Mouse (Mus musculus) adrenal gland, postnatal 10 days (tissue): ENCODE results near the gene Piezo1. TPM values are rescaled to one million over a fixed set of nuclear protein-coding genes. Genes with fewer than 3 reads are reported as not detected.

Source experiments
- DNase-seq: peaks from one replicate; pipeline ENCODE4 v3.0.0; 2021; ENCODE audit warnings: mixed read lengths
- total RNA-seq, 2 experiments: library from RNA; stranded (reverse); gene quantifications; 2 replicates each; pipeline ENCODE4 v1.2.3; 2021

Gene Piezo1
- total RNA-seq, 2 experiments from 2014 or later = 31.5 to 41.5 TPM

DNA sequence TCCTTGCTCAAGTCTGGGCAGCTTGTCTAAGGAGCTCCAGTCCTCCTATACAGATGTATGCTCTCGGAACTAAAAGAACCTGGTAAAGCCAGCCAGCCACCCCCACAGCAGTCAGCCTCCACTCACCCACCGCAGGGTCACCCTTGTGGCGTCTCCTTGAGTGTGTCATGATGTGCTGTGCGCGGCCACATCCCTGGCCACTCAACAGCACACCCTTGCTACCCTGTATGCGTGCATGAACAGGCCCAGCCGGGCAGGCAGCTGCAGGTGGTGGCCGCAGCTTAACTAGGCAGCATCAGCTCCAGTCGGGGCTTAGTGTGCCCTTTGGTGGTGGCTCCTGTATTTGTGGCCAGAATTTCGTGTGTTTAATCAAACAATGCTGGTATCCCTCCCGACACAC is 94.0 kb downstream of the Piezo1 start:
- no peak for DNase-seq

DNA sequence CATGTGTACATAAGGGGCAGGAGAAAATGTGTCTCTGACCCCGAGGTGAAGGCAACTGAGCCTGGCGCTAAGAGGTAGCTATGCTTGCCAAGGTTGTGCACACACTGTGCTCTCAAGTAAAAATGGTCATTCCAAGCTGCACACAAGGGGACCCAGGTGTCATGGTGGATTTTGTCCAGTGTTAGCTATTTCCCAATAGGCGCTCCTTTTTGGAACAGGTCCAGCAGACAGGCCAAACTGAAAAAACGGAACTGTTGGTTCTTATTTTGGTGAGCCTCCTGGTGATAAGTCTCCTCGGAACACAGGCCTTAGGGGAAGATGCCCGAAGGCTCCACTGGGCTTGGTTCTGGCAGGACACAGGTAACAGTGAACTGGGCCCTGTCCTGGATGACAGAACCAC is 96.7 kb downstream of the Piezo1 start:
- no peak for DNase-seq

DNA sequence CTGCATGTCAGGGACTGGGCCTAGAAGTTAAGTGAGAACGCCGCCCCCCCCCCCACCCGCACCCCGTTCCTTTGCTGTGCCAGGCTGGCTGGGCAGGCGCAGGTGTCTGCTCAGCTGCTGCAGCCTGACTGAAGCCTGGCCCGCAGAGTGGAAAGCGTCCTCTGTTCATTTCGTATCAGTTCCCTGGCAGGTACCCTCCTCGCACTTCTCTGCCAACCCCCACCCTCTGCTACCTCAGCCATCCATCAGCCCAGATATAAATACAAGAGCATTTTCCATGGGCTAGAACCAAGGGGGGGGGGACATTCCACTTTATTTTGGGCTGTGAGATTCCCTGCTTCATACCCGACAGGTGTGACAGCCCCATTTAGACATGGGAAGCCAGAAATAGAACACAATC is 99.0 kb downstream of the Piezo1 start:
- DNase-seq = no peak

DNA sequence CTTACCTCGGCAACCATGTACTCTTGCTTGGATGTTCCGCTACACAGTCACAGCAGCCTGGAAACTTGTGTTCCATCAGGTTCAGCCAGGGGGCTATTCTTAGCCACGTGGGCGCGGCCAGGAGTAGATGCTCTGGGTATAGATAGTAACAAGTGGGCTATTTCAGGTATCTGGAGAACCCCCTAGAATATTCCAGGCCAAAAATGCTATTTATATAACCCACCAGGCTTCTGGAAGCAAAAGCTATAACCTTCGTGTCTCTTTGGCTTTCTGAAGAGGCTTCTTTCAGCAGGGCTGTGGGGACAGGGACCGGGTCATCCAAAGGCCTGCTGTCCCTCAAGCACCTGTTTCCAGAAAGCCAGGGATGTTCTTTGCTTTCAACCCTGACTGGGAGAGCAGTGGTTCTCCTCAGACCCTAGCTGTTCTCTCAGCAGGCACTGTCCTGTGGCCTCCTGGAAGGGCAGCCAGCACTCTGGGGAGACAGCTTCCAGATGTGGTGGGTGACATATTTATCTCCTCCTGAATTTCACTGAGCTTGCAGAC is 99.9 kb downstream of the Piezo1 start:
- DNase-seq = no peak

- DNase-seq = no peak
Measured at GRCm38 (mm10) chr8:122445203-122445602, 105.9 kb downstream of the Piezo1 start.

DNA sequence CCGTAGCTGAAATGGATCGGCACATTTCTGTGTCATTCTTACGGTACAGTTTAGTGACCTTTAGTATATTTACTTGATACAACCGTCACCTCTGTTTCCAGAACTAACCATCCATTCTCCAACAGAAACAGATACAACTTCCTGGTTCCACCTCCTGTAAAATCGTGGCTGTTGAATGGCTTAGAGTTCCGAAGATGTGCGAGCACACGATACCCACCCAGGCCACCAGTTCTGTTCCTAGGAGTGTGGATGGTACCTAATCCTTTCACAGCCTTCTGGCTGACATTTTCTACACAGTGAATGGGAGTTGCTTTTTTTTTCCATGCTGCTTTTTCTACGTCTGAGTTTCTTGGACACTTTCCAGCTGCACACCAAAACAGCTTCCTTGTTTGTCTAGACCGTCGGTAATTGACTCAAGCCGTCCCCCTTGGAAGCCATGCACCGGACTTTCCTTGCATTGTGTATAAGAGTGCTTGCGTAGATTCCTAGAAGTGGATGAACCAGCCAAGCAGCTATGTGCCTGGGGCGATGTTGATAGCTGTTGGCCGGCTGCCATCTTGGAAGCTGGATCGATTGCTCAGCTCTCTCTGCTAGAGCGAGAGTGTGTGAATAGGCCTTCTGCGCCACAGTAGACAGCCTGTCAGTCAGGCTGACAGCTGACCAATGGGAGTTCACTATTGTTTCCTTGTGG is 106.9 kb downstream of the Piezo1 start:
- peak; percentile 87 for DNase-seq

DNA sequence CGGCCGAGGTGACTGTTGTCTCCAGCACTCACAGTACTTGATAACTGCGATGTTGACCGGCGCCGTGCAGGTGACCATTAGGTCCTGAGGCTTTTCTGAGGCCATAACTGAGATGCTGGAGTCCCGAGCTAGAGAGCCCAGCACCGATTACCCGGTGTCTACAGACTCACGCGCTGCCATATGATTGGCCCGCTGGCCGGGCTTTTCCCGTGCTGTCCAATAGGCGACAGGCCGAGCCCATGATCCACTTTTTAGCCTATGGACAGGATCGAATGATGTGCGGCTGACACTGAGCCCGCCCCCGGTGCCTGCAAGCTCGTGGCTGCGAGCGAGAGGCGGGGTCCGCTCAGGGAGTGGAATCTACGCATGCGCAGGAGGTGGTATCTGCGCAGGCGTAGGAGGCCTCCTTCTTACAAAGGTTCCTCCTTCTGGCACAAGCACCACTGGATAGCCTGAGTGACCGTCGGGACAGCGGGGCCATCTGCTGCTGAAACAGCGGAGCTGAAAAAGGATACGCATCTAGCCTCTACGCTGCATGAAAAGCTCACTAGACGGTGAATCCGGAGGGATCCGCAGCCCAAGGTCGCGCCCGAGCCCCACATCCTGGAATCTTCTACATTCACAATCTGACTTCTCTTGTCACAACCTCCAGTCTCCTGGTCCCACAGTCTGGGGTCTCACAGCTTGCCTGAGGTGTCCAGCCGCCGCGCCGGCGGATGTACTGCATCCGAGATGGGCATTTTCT is 107.7 kb downstream of the Piezo1 start, which contains the start of gene Mvd:
Gene Mvd (minus strand): TSS at position 161 of the 745 bp plus-strand sequence.
- DNase-seq = peak; percentile 98

DNA sequence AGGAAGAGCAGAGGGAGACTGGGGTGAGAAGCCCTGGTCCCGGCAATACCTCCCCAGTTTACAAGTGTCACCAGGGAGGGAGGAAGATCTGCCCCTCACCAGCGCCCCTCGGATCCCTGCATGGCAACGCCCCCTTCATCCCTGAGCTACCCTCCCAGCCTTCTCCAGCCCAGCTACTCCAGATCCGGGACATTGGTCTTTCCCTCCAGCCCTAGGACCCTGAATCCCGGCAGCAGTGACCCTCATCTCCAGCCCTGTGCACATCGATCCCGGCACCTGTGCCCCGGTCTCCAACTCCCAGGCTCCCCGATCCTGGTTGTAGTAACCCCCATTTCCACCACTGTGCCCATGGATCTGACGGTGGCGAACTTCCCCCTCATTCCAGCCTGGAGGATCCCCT is 108.3 kb downstream of the Piezo1 start:
- no peak for DNase-seq

- no peak for DNase-seq
Measured at GRCm38 (mm10) chr8:122442356-122442755, 108.8 kb downstream of the Piezo1 start.

- no peak for DNase-seq
Measured at GRCm38 (mm10) chr8:122441326-122441725, 109.8 kb downstream of the Piezo1 start.

GRCm38 (mm10) chr8:122439336-122439735 is 111.8 kb downstream of the Piezo1 start:
- no peak for DNase-seq

- no peak for DNase-seq
Measured at GRCm38 (mm10) chr8:122437708-122438331, 113.3 kb downstream of the Piezo1 start.

DNA sequence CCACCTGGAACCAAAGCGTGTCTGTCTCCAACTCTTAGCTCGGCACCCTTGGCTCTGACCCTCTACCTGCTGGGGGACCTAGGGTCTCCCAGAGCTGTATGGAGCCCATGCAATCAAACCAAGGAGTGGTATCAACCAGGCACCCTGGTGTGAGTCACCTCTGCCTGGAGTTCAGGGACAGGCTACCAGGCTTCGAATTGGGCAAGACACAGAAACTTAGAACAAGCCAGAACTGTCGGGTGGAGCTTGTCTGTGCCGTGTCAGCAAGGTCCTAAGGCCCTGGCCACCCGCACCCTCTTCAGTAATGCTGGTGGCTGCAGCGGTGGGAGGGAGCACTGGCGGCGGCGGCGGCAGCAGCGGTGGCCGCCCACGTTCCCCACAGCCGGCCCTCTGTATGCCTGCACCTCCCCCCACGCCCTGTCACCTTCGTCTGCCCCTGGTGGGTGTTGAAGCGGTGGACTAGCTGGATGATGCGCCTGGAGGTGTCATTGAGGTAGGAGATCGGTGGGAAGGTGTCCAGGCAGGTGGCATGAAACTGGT is 114.5 kb downstream of the Piezo1 start:
- DNase-seq = no peak

DNA sequence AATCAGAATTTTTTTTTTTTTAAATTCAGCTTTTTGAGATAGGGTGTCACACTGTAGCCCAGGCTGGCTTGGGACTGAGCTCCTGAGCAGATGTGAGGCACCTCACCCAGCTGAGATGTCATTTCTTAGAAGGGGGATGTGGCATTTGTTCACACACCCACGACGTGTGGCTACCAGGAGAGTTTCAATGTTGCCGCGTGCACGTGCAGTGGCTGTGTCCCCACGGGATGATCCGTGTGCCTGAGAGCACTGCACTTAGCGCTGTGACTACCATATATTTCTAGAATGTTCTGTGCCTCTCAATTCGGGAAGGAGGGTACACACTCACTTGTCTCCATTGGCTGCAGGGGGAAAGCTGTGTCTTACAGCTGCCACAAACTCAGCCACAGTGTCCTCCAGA is 115.0 kb downstream of the Piezo1 start:
- DNase-seq = no peak

GRCm38 (mm10) chr8:122435375-122435774 is 115.8 kb downstream of the Piezo1 start:
- no peak for DNase-seq

DNA sequence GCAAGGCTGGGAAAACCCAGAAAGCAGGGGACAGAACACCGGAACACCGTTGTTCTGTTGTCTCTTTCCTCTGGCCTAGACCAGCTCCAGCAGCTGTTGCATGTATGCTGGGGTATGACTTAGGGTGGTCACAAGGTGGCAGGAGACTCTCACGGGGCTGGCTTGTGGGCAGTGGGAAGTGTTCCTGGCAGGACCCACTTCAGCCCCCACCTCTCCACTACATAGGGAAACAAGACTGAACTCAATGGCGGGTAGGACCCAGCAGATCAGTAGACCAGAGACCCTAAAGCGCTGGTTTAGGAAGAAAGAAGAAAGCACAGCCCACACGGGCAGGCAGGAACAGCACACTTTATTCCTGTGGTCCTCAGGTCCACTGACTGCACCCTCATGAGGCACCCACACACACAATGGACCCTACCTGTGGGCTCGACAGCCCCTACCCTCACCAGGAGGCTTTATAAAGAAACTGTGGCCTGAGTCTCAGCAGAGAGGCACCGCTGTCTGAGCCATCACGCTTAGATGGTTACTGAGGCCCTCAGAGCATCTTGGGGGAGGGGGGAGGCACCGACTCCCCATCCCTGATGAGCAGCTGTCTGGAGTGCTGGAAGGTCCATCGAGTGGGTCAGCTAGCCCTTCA is 117.7 kb downstream of the Piezo1 start:
- no peak for DNase-seq

- DNase-seq = peak; percentile 74
Measured at GRCm38 (mm10) chr8:122432443-122433268, 118.5 kb downstream of the Piezo1 start, which contains the start of gene Cyba. Cyba (minus strand) TSS chr8:122432930.
